Mouse (Mus musculus) heart, embryonic 14.5 days (tissue): Measurements from ENCODE around the gene Dus1l. TPM values are rescaled to one million over a fixed set of nuclear protein-coding genes. Genes with fewer than 3 reads are reported as not detected.

Experiments
- ATAC-seq: fragments of 200-750 bp; cut with Nextera tagmentation; 2 replicates; pipeline ENCODE4 v1.8.0; 2017; ENCODE audit warnings: low read depth, moderate TSS enrichment; ENCODE audit not compliant: insufficient number of reproducible peaks, insufficient read depth, low FRiP score
- H3K27ac ChIP-seq, 2 experiments: fragments of 200-500 bp in 1 of 2; fragments of 300-500 bp in 1 of 2; sonication (generic) in 1 of 2; replicated peaks in 1 of 2; 2 replicates each; pipeline ENCODE4 v1.5.1; 2012 to 2014; ENCODE audit warnings: low read depth in 2 of 2, low read length in 2 of 2, control low read depth in 1 of 2, mild to moderate bottlenecking in 1 of 2, mixed read lengths in 1 of 2; ENCODE audit not compliant: control insufficient read depth in 1 of 2, insufficient read depth in 1 of 2
- H3K27me3 ChIP-seq: fragments of 300-500 bp; sonication (generic); 2 replicates; pipeline ENCODE4 v1.6.1; 2014; ENCODE audit warnings: mild to moderate bottlenecking, low read length, control low read depth; ENCODE audit not compliant: control insufficient read depth, insufficient read depth
- H3K36me3 ChIP-seq: fragments of 300-500 bp; sonication (generic); 2 replicates; pipeline ENCODE4 v1.6.1; 2014; ENCODE audit warnings: mild to moderate bottlenecking, control low read depth, low read length, mixed read lengths; ENCODE audit not compliant: control insufficient read depth, insufficient read depth
- H3K4me1 ChIP-seq, 2 experiments: fragments of 200-500 bp in 1 of 2; fragments of 300-500 bp in 1 of 2; sonication (generic) in 1 of 2; 2 replicates each; pipeline ENCODE4 v1.6.1; 2012 to 2014; ENCODE audit warnings: low read length in 2 of 2, control low read depth in 1 of 2, mixed read lengths in 1 of 2; ENCODE audit not compliant: control insufficient read depth in 2 of 2, insufficient read depth in 2 of 2
- H3K4me2 ChIP-seq: fragments of 300-500 bp; sonication (generic); 2 replicates; pipeline ENCODE4 v1.6.1; 2014; ENCODE audit warnings: mild to moderate bottlenecking, low read length
- H3K4me3 ChIP-seq, 2 experiments: fragments of 200-500 bp in 1 of 2; fragments of 300-500 bp in 1 of 2; sonication (generic) in 1 of 2; 2 replicates each; pipeline ENCODE4 v1.5.1; 2012 to 2014; ENCODE audit warnings: low read length in 2 of 2, mild to moderate bottlenecking in 2 of 2, control low read depth in 1 of 2, low read depth in 1 of 2, moderate library complexity in 1 of 2; ENCODE audit not compliant: control insufficient read depth in 1 of 2, insufficient read depth in 1 of 2
- H3K9ac ChIP-seq: fragments of 300-500 bp; sonication (generic); 2 replicates; pipeline ENCODE4 v1.6.1; 2014; ENCODE audit warnings: mild to moderate bottlenecking, low read length
- H3K9me3 ChIP-seq: fragments of 300-500 bp; sonication (generic); 2 replicates; pipeline ENCODE4 v1.6.1; 2016; ENCODE audit warnings: low read length, control low read depth; ENCODE audit not compliant: control insufficient read depth
- WGBS: fragments of 180-500 bp; shearing (Covaris S2); extraction: QIAGEN DNeasy Blood & Tissue Kit; methylation state at CpG from one replicate; pipeline ENCODE4 v1.1.7; 2014; 5-methylcytosine and 5-hydroxymethylcytosine counted together
- polyA plus RNA-seq: library from polyadenylated mRNA; unstranded; fragments of >200 nt; fragmentation: Nextera tagmentation; extraction: Ambion mirVana; gene quantifications from 2 replicates; pipeline ENCODE4 v1.2.1, GENCODE M21; 2014

The Dus1l gene
- polyA plus RNA-seq, 1 experiment from 2014 or later = 44.5 TPM

GRCm38 (mm10) chr11:120751606-120752005, 44.6 kb downstream of the Dus1l start:
- 68% methylated on average over 4 of the region's 4 CpGs for WGBS
- Histone ChIP-seq H3K27ac (no peak overlapping the region), H3K36me3 (no peaks in the 10 kb centered on the region), H3K4me2 (no peak overlapping the region), H3K4me3 (no peak overlapping the region), H3K9ac (no peak overlapping the region), H3K9me3 (no peaks in the 10 kb centered on the region), H3K27me3 (no peaks in the 10 kb centered on the region), H3K4me1 (no peaks in the 10 kb centered on the region)
- no peak for ATAC-seq

GRCm38 (mm10) chr11:120749430-120749829, 46.8 kb downstream of the Dus1l start:
- no peaks in the 10 kb centered on the region for H3K4me1 ChIP-seq
- H3K4me2 ChIP-seq = no peak overlapping the region
- no peak overlapping the region for H3K9ac ChIP-seq
- H3K4me3 ChIP-seq = no peak overlapping the region
- no peaks in the 10 kb centered on the region for H3K9me3 ChIP-seq
- H3K27me3 ChIP-seq = no peaks in the 10 kb centered on the region
- no peak for ATAC-seq
- 49% methylated on average over 8 of the region's 8 CpGs for whole genome bisulfite sequencing
- no peak overlapping the region for H3K27ac ChIP-seq
- H3K36me3 ChIP-seq = no peaks in the 10 kb centered on the region

- H3K4me2 ChIP-seq = no peak overlapping the region
- H3K27ac ChIP-seq = no peak overlapping the region
Observed at GRCm38 (mm10) chr11:120747974-120748373, 48.2 kb downstream of the Dus1l start.

GRCm38 (mm10) chr11:120744121-120744701, 52.0 kb downstream of the Dus1l start:
- H3K27ac ChIP-seq = no peak overlapping the region
- no peak overlapping the region for H3K9ac ChIP-seq
- no peak overlapping the region for H3K4me2 ChIP-seq
- 0 out of 2 replicates have a peak, but pooled peaks cover 1% of the 10 kb centered on the region for H3K27me3 ChIP-seq
- no peaks in the 10 kb centered on the region for H3K36me3 ChIP-seq
- H3K9me3 ChIP-seq = no peaks in the 10 kb centered on the region
- H3K4me3 ChIP-seq = no peak overlapping the region
- WGBS = 72% methylated on average over 7 of the region's 7 CpGs
- no peak for ATAC-seq
- no peaks in the 10 kb centered on the region for H3K4me1 ChIP-seq

More at GRCm38 (mm10) chr11:120747974-120748373, 48.2 kb downstream of the Dus1l start:
- ATAC-seq = no peak
- Histone ChIP-seq H3K4me1 (no peaks in the 10 kb centered on the region), H3K4me3 (no peak overlapping the region), H3K9me3 (no peaks in the 10 kb centered on the region), H3K9ac (no peak overlapping the region), H3K36me3 (no peaks in the 10 kb centered on the region), H3K27me3 (no peaks in the 10 kb centered on the region)
- 82% methylated on average over 4 of the region's 4 CpGs for WGBS

GRCm38 (mm10) chr11:120740981-120741380, 55.2 kb downstream of the Dus1l start:
- no peak for ATAC-seq
- Histone ChIP-seq H3K36me3 (no peaks in the 10 kb centered on the region), H3K4me1 (no peaks in the 10 kb centered on the region), H3K4me3 (no peak overlapping the region), H3K27me3 (0 out of 2 replicates have a peak, but pooled peaks cover 4% of the 10 kb centered on the region), H3K4me2 (no peak overlapping the region), H3K9ac (no peak overlapping the region), H3K27ac (no peak overlapping the region), H3K9me3 (no peaks in the 10 kb centered on the region)
- WGBS = 88% methylated on average over 5 of the region's 5 CpGs

Other genes with a start within 250 kb of the Dus1l start
- gene Mcrip1, start 246.7 kb downstream of the Dus1l start, polyA plus RNA-seq = 153 and 158 TPM in 2 replicates
- gene Ppp1r27, start 245.3 kb downstream of the Dus1l start, polyA plus RNA-seq = not detected in 2 replicates
- 431 and 451 TPM in 2 replicates for gene P4hb, start 223.2 kb downstream of the Dus1l start, polyA plus RNA-seq
- gene Arhgdia, start 214.8 kb downstream of the Dus1l start, polyA plus RNA-seq = 360 and 367 TPM in 2 replicates
- 251 and 254 TPM in 2 replicates for gene Alyref, start 198.0 kb downstream of the Dus1l start, polyA plus RNA-seq
- gene Anapc11, start 198.0 kb downstream of the Dus1l start, polyA plus RNA-seq = 223 and 251 TPM in 2 replicates
- gene Npb, start 187.9 kb downstream of the Dus1l start, polyA plus RNA-seq = 17.5 and 18.9 TPM in 2 replicates
- 72.0 and 73.2 TPM in 2 replicates for gene Pcyt2, start 178.5 kb downstream of the Dus1l start, polyA plus RNA-seq
- gene Sirt7, start 171.2 kb downstream of the Dus1l start, polyA plus RNA-seq = 17.6 and 18.5 TPM in 2 replicates
- gene Mafg, start 162.8 kb downstream of the Dus1l start, polyA plus RNA-seq = 16.6 and 18.1 TPM in 2 replicates
- 17.1 and 22.3 TPM in 2 replicates for gene Pycr1, start 152.6 kb downstream of the Dus1l start, polyA plus RNA-seq
- 19.4 and 19.5 TPM in 2 replicates for gene Myadml2, start 148.2 kb downstream of the Dus1l start, polyA plus RNA-seq
- gene Notum, start 135.2 kb downstream of the Dus1l start, polyA plus RNA-seq = 1.1 and 1.6 TPM in 2 replicates
- 96.6 and 106 TPM in 2 replicates for gene Aspscr1, start 123.4 kb downstream of the Dus1l start, polyA plus RNA-seq
- 109 and 135 TPM in 2 replicates for gene Cenpx, start 82.7 kb downstream of the Dus1l start, polyA plus RNA-seq
- gene Lrrc45, start 82.5 kb downstream of the Dus1l start, polyA plus RNA-seq = 16.9 and 23.7 TPM in 2 replicates
- 0.69 and 1.9 TPM in 2 replicates for gene Rac3, start 74.9 kb downstream of the Dus1l start, polyA plus RNA-seq
- 7.7 and 11.9 TPM in 2 replicates for gene Dcxr, start 69.1 kb downstream of the Dus1l start, polyA plus RNA-seq
- gene Cbr2, start 64.3 kb downstream of the Dus1l start, polyA plus RNA-seq = 1.7 and 4.7 TPM in 2 replicates
- gene Hmga1b, start 33.6 kb downstream of the Dus1l start, polyA plus RNA-seq = 1.9 and 2.9 TPM in 2 replicates
- gene Rfng, start 12.2 kb downstream of the Dus1l start, polyA plus RNA-seq = 16.0 and 16.7 TPM in 2 replicates
- gene Gps1, start 12.1 kb downstream of the Dus1l start, polyA plus RNA-seq = 138 and 151 TPM in 2 replicates
- 29.6 and 32.0 TPM in 2 replicates for gene Fasn, start 28.1 kb upstream of the Dus1l start, polyA plus RNA-seq
- 4.2 and 4.8 TPM in 2 replicates for gene Ccdc57, start 136.5 kb upstream of the Dus1l start, polyA plus RNA-seq
- 82.5 and 111 TPM in 2 replicates for gene Slc16a3, start 152.1 kb upstream of the Dus1l start, polyA plus RNA-seq
- 45.1 and 45.6 TPM in 2 replicates for gene Csnk1d, start 194.9 kb upstream of the Dus1l start, polyA plus RNA-seq
- gene Cd7, start 243.0 kb upstream of the Dus1l start, polyA plus RNA-seq = not detected in 2 replicates